Mouse (Mus musculus) mouse trophoblast stem cell (cell line): Measurements from ENCODE around the gene Hsd17b10.

Source experiments
- in situ Hi-C, 2 experiments: fragments of 300-500 bp; cut with MseI, MboI; formaldehyde crosslinking; loops; 2 replicates in 1 of 2; 3 replicates in 1 of 2; pipeline ENCODE4 v1.15.1; 2025

Gene Hsd17b10

GRCm38 (mm10) chrX:152001737-152002710 is at the start of gene Hsd17b10:
Gene Hsd17b10, plus strand, starts transcription at chrX:152001845.
- in situ Hi-C loops: no loop called here

GRCm38 (mm10) chrX:151999006-151999710 is 2.5 kb upstream of the Hsd17b10 start:
- in situ Hi-C loops: no loop called here

- in situ Hi-C loops: no loop called here
Measured at GRCm38 (mm10) chrX:152001182-152001684, 412 bp upstream of the Hsd17b10 start.

- in situ Hi-C loops: no loop called here
Measured at GRCm38 (mm10) chrX:152002865-152003264, 1.2 kb downstream of the Hsd17b10 start.

GRCm38 (mm10) chrX:152007863-152008262 is 6.2 kb downstream of the Hsd17b10 start:
- in situ Hi-C loops: no loop called here

- in situ Hi-C loops: no loop called here
Measured at GRCm38 (mm10) chrX:152015752-152016150, 14.1 kb downstream of the Hsd17b10 start.

- in situ Hi-C loops: no loop called here
Measured at GRCm38 (mm10) chrX:152016151-152017145, 14.8 kb downstream of the Hsd17b10 start, which contains the start of the genes Ribc1 and Smc1a. Gene Ribc1, minus strand, starts transcription at chrX:152016295. Gene Smc1a, plus strand, starts transcription at chrX:152016428.

- in situ Hi-C loops: no loop called here
Measured at GRCm38 (mm10) chrX:152017186-152017585, 15.5 kb downstream of the Hsd17b10 start.

GRCm38 (mm10) chrX:152019294-152019693 is 17.6 kb downstream of the Hsd17b10 start:
- in situ Hi-C loops: no loop called here

- in situ Hi-C loops: no loop called here
Measured at GRCm38 (mm10) chrX:152039865-152040264, 38.2 kb downstream of the Hsd17b10 start.

GRCm38 (mm10) chrX:152047230-152047629 is 45.6 kb downstream of the Hsd17b10 start:
- in situ Hi-C loops: no loop called here

GRCm38 (mm10) chrX:152052546-152052945 is 50.9 kb downstream of the Hsd17b10 start:
- in situ Hi-C loops: no loop called here
